In genomic region chr5:97256445-97257060, GRCm38 (mm10) we compare ENCODE assay signal across 14 mouse cellular contexts.
A peak's percentile ranks its signal among the peaks of the same experiment; 100 is the strongest.
DNase-seq lines count a peak whose midpoint lies in the region.
"Had no signal": no experiment of that assay in that cellular context is flagged by ENCODE, and none has a peak within 500 bp of the region (broad histone marks: within the 10 kb centered on the region; RNA-seq: fewer than 3 reads in every experiment).

No protein-coding gene starts in this region.

- intact Hi-C loops in left cerebral cortex, postnatal 4 days (cut with DNase I) = no loop called here
- intact Hi-C loops in left cerebral cortex, postnatal 14 days (cut with DNase I) = no loop called here

- DNase-seq in cerebellum, adult 9-10 months = peak; percentile 22
- DNase-seq in cerebellum, postnatal 36 days = no peak
- peak; percentile 40 for DNase-seq in left cerebral cortex, postnatal 4 days
- no peak for DNase-seq in left cerebral cortex, postnatal 14 days (ENCODE audit: low spot score in 2 of 2)
- DNase-seq in neural tube, embryonic 10.5 days (ENCODE audit: extremely low spot score, low spot score) = peak; percentile 7
- no peak for DNase-seq in lung, adult 18-20 months
- DNase-seq in Muller cell, postnatal 12 days (ENCODE audit: inconsistent ontology term) = no peak
- no peak for DNase-seq in heart, adult 8-10 months (ENCODE audit: low spot score)
- DNase-seq: adrenal gland, postnatal 36 days; cerebellum, adult 11 months; layer of hippocampus, postnatal 36 days; liver, embryonic 13.5 days; lung, postnatal 10 days; thymus, adult 18-20 months had no signal

Comparison
In these comparisons a context has a peak if more than half of its experiments do, and no peak if none do; other contexts are left out.
1. DNase-seq: peak in cerebellum, adult 9-10 months (single experiment), left cerebral cortex, postnatal 4 days (single experiment) and neural tube, embryonic 10.5 days (single experiment); none in cerebellum, postnatal 36 days (0 of 2), left cerebral cortex, postnatal 14 days (0 of 2), lung, adult 18-20 months (0 of 2), Muller cell, postnatal 12 days (single experiment) and heart, adult 8-10 months (single experiment).